Mouse (Mus musculus) lung, postnatal 0 days (tissue): ENCODE results near the gene Lzts2. TPM values are rescaled to one million over a fixed set of nuclear protein-coding genes. Genes with fewer than 3 reads are reported as not detected.
A peak's percentile ranks its signal among the peaks of the same experiment; 100 is the strongest.

Experiments
- ATAC-seq: fragments of 200-750 bp; cut with Nextera tagmentation; 2 replicates; pipeline ENCODE4 v1.8.0; 2017; ENCODE audit warnings: moderate library complexity
- DNase-seq: peaks from one replicate; pipeline ENCODE4 v3.0.0-alpha.2; 2016; ENCODE audit warnings: low spot score
- H3K27ac ChIP-seq: fragments of 300-500 bp; sonication (generic); 2 replicates; pipeline ENCODE4 v1.5.1; 2014; ENCODE audit warnings: antibody characterized with exemption, mild to moderate bottlenecking, low read length, mixed read lengths
- H3K27me3 ChIP-seq: fragments of 300-500 bp; sonication (generic); replicated peaks from 2 replicates; pipeline ENCODE4 v1.6.1; 2014; ENCODE audit warnings: low read length, mixed read lengths; ENCODE audit not compliant: insufficient read depth
- H3K36me3 ChIP-seq: fragments of 300-500 bp; sonication (generic); 2 replicates; pipeline ENCODE4 v1.6.1; 2014; ENCODE audit warnings: low read length, mixed read lengths; ENCODE audit not compliant: insufficient read depth
- H3K4me1 ChIP-seq: fragments of 300-500 bp; sonication (generic); 2 replicates; pipeline ENCODE4 v1.6.1; 2014; ENCODE audit warnings: antibody characterized with exemption, low read depth, low read length, mixed read lengths; ENCODE audit not compliant: insufficient read depth
- H3K4me2 ChIP-seq: fragments of 300-500 bp; sonication (generic); replicated peaks from 2 replicates; pipeline ENCODE4 v1.6.1; 2014; ENCODE audit warnings: low read depth, mild to moderate bottlenecking, low read length, moderate library complexity, mixed read lengths
- H3K4me3 ChIP-seq: fragments of 300-500 bp; sonication (generic); 2 replicates; pipeline ENCODE4 v1.5.1; 2014; ENCODE audit warnings: low read depth, low read length
- H3K9ac ChIP-seq: fragments of 300-500 bp; sonication (generic); replicated peaks from 2 replicates; pipeline ENCODE4 v1.6.1; 2014; ENCODE audit warnings: low read depth, mild to moderate bottlenecking
- H3K9me3 ChIP-seq: fragments of 300-500 bp; sonication (generic); 2 replicates; pipeline ENCODE4 v1.6.1; 2016; ENCODE audit warnings: low read length, mixed read lengths
- CTCF ChIP-seq: IDR thresholded peaks from 2 replicates; pipeline ENCODE4 v1.5.1; 2016; ENCODE audit warnings: antibody characterized with exemption, mild to moderate bottlenecking
- EP300 ChIP-seq: IDR thresholded peaks from 2 replicates; pipeline ENCODE4 v1.6.1; 2016; ENCODE audit warnings: antibody characterized with exemption, mild to moderate bottlenecking, control low read depth
- WGBS: fragments of 180-500 bp; shearing (Covaris S2); extraction: QIAGEN DNeasy Blood & Tissue Kit; methylation state at CpG from one replicate; pipeline ENCODE4 v1.1.7; 2014; 5-methylcytosine and 5-hydroxymethylcytosine counted together
- polyA plus RNA-seq: library from polyadenylated mRNA; unstranded; fragments of >200 nt; fragmentation: Nextera tagmentation; extraction: Ambion mirVana; gene quantifications from 2 replicates; pipeline ENCODE4 v1.2.1, GENCODE M21; 2015

The Lzts2 gene
- polyA plus RNA-seq, 1 experiment from 2014 or later, result 56.0 TPM

GRCm38 (mm10) chr19:45056908-45057698, 42.9 kb downstream of the Lzts2 start:
- Histone ChIP-seq H3K9ac (peak overlapping the region; percentile 43; the same call in 1 of the 2 replicates), H3K4me3 (no peak overlapping the region), H3K36me3 (0 out of 2 replicates have a peak, but pooled peaks cover 4% of the 10 kb centered on the region), H3K4me1 (peaks cover 10% of the 10 kb centered on the region; the same call in 1 of the 2 replicates), H3K27ac (peak overlapping the region; percentile 97), H3K27me3 (no peaks in the 10 kb centered on the region), H3K4me2 (peak overlapping the region; percentile 74), H3K9me3 (no peaks in the 10 kb centered on the region)
- no peak for ATAC-seq
- TF ChIP-seq EP300, result no peak
- no peak for TF ChIP-seq CTCF
- WGBS, result 50% methylated on average over 7 of the region's 7 CpGs
- peak; percentile 67 for DNase-seq

DNA sequence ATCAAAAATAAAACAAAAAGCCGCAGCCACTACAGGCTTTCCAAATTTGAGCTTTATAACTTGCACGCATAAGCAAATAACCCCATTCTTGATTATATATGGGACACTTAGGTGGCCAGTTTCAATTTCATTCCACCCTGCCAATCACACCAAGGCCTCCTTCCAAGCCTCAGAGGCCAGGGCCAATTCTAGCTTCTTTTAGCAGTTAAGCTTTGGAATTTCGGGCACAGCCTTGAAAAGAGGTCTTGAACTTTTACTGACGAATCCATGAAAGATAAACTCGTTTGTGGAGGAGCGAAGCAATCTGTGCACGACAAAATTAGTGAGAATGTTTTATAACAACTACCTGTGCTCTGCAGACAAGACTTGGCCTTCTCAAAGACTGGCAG, 43.5 kb downstream of the Lzts2 start:
- TF ChIP-seq CTCF (no peak), EP300 (no peak)
- no peak for DNase-seq
- WGBS, result 26% methylated on average over 7 of the region's 7 CpGs

GRCm38 (mm10) chr19:45058113-45058839, 44.1 kb downstream of the Lzts2 start:
- peak overlapping the region; percentile 97 for H3K27ac ChIP-seq
- peaks cover 10% of the 10 kb centered on the region; the same call in 1 of the 2 replicates for H3K4me1 ChIP-seq
- no peaks in the 10 kb centered on the region for H3K36me3 ChIP-seq
- H3K4me2 ChIP-seq, result peak overlapping the region; percentile 74
- under 1% methylated on average over 34 of the region's 34 CpGs for WGBS
- peak overlapping the region; percentile 56 for H3K4me3 ChIP-seq
- DNase-seq (peak; percentile 99), ATAC-seq (peak; percentile 92)
- peak; percentile 91 for TF ChIP-seq EP300
- peak; percentile 12; the same call in 1 of the 2 replicates for TF ChIP-seq CTCF
- H3K9me3 ChIP-seq, result no peaks in the 10 kb centered on the region
- H3K27me3 ChIP-seq, result no peaks in the 10 kb centered on the region
- peak overlapping the region; percentile 59 for H3K9ac ChIP-seq

More for the DNA sequence above, 43.5 kb downstream of the Lzts2 start:
- no peak for ATAC-seq
- Histone ChIP-seq H3K4me3 (peak overlapping the region; percentile 56), H3K4me2 (peak overlapping the region; percentile 74), H3K27ac (peak overlapping the region; percentile 97), H3K27me3 (no peaks in the 10 kb centered on the region), H3K4me1 (peaks cover 10% of the 10 kb centered on the region; the same call in 1 of the 2 replicates), H3K9ac (peak overlapping the region; percentile 43), H3K9me3 (no peaks in the 10 kb centered on the region), H3K36me3 (no peaks in the 10 kb centered on the region)

GRCm38 (mm10) chr19:45058841-45059240, 44.6 kb downstream of the Lzts2 start:
- no peak for DNase-seq
- ATAC-seq, result no peak; the same call in 1 of the 2 replicates

GRCm38 (mm10) chr19:45063565-45064292, 49.5 kb downstream of the Lzts2 start:
- Histone ChIP-seq H3K4me1 (no peaks in the 10 kb centered on the region; the same call in 1 of the 2 replicates), H3K4me3 (no peak overlapping the region), H3K27ac (no peak overlapping the region), H3K9ac (no peak overlapping the region), H3K4me2 (no peak overlapping the region), H3K27me3 (peaks cover 28% of the 10 kb centered on the region), H3K9me3 (no peaks in the 10 kb centered on the region), H3K36me3 (no peaks in the 10 kb centered on the region)
- no peak for TF ChIP-seq EP300
- TF ChIP-seq CTCF, result peak; percentile 77
- peak; percentile 65 for DNase-seq
- peak; percentile 57 for ATAC-seq
- 44% methylated on average over 20 of the region's 20 CpGs for WGBS

More at GRCm38 (mm10) chr19:45058841-45059240, 44.6 kb downstream of the Lzts2 start:
- peak overlapping the region; percentile 97 for H3K27ac ChIP-seq
- H3K9ac ChIP-seq, result peak overlapping the region; percentile 59
- TF ChIP-seq EP300 (no peak), CTCF (no peak)
- WGBS, result 1% methylated on average over 14 of the region's 14 CpGs
- H3K27me3 ChIP-seq, result no peaks in the 10 kb centered on the region
- peaks cover 10% of the 10 kb centered on the region; the same call in 1 of the 2 replicates for H3K4me1 ChIP-seq
- peak overlapping the region; percentile 74 for H3K4me2 ChIP-seq
- no peaks in the 10 kb centered on the region for H3K9me3 ChIP-seq
- H3K36me3 ChIP-seq, result no peaks in the 10 kb centered on the region
- peak overlapping the region; percentile 56 for H3K4me3 ChIP-seq
